Mouse (Mus musculus) midbrain, embryonic 14.5 days (tissue): Measurements from ENCODE around the gene Klhl3. TPM values are rescaled to one million over a fixed set of nuclear protein-coding genes. Genes with fewer than 3 reads are reported as not detected.
A peak's percentile ranks its signal among the peaks of the same experiment; 100 is the strongest.

Source experiments
- ATAC-seq: fragments of 200-750 bp; cut with Nextera tagmentation; 2 replicates; pipeline ENCODE4 v1.8.0; 2017; ENCODE audit warnings: moderate number of reproducible peaks, moderate library complexity; ENCODE audit not compliant: low FRiP score, low TSS enrichment
- DNase-seq: peaks from one replicate; pipeline ENCODE4 v3.0.0-alpha.2; 2015
- H3K27ac ChIP-seq: fragments of 300-500 bp; sonication (generic); replicated peaks from 2 replicates; pipeline ENCODE4 v1.5.1; 2014; ENCODE audit warnings: mild to moderate bottlenecking, low read depth, low read length, moderate library complexity
- H3K27me3 ChIP-seq: fragments of 300-500 bp; sonication (generic); 2 replicates; pipeline ENCODE4 v1.6.1; 2014; ENCODE audit warnings: low read length, control low read depth, mixed read lengths; ENCODE audit not compliant: control insufficient read depth, insufficient read depth
- H3K36me3 ChIP-seq: fragments of 300-500 bp; sonication (generic); 2 replicates; pipeline ENCODE4 v1.6.1; 2014; ENCODE audit warnings: low read length, control low read depth; ENCODE audit not compliant: control insufficient read depth, insufficient read depth
- H3K4me1 ChIP-seq: fragments of 300-500 bp; sonication (generic); 2 replicates; pipeline ENCODE4 v1.6.1; 2014; ENCODE audit warnings: mild to moderate bottlenecking, antibody characterized with exemption, low read length, control low read depth; ENCODE audit not compliant: control insufficient read depth, insufficient read depth
- H3K4me2 ChIP-seq: fragments of 300-500 bp; sonication (generic); 2 replicates; pipeline ENCODE4 v1.6.1; 2014; ENCODE audit warnings: mild to moderate bottlenecking, low read length, moderate library complexity
- H3K4me3 ChIP-seq: fragments of 300-500 bp; sonication (generic); replicated peaks from 2 replicates; pipeline ENCODE4 v1.5.1; 2014; ENCODE audit warnings: low read depth, low read length
- H3K9ac ChIP-seq: fragments of 300-500 bp; sonication (generic); replicated peaks from 2 replicates; pipeline ENCODE4 v1.6.1; 2014; ENCODE audit warnings: mild to moderate bottlenecking, low read length, moderate library complexity
- H3K9me3 ChIP-seq: fragments of 300-500 bp; sonication (generic); 2 replicates; pipeline ENCODE4 v1.6.1; 2016; ENCODE audit warnings: low read length, control low read depth, mixed read lengths; ENCODE audit not compliant: control insufficient read depth
- WGBS: fragments of 180-500 bp; shearing (Covaris S2); extraction: QIAGEN DNeasy Blood & Tissue Kit; methylation state at CpG from one replicate; pipeline ENCODE4 v1.1.7; 2014; 5-methylcytosine and 5-hydroxymethylcytosine counted together
- polyA plus RNA-seq: library from polyadenylated mRNA; unstranded; fragments of >200 nt; fragmentation: Nextera tagmentation; extraction: Ambion mirVana; gene quantifications from 2 replicates; pipeline ENCODE4 v1.2.1, GENCODE M21; 2014

Gene Klhl3
- polyA plus RNA-seq, 1 experiment from 2014 or later: 10.1 TPM

DNA sequence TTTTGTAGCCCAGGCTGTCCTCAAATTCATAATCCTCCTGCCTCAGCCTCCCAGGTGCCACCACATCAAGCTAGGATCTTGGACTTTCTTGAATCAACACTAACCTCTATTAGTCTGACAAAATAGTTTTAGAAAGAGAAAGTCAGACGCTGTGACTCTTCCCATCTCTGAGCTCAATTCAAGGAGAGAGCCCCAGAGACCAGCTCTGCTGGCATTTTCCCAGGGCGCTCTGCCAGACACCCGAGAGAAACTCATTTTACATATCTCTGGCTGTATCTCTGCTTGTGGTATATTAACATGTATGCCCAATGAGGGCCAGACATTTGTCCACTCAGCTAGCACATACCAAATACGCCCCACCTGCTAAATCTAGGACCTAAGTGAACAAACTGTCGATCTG, 35.0 kb downstream of the Klhl3 start:
- Histone ChIP-seq H3K4me3 (no peak overlapping the region), H3K4me1 (no peaks in the 10 kb centered on the region), H3K27ac (no peak overlapping the region), H3K9ac (no peak overlapping the region), H3K27me3 (no peaks in the 10 kb centered on the region), H3K9me3 (no peaks in the 10 kb centered on the region), H3K4me2 (no peak overlapping the region), H3K36me3 (peaks cover 4% of the 10 kb centered on the region; the same call in 1 of the 2 replicates)
- WGBS: 90% methylated on average over 5 of the region's 5 CpGs
- no peak for ATAC-seq
- DNase-seq: no peak

DNA sequence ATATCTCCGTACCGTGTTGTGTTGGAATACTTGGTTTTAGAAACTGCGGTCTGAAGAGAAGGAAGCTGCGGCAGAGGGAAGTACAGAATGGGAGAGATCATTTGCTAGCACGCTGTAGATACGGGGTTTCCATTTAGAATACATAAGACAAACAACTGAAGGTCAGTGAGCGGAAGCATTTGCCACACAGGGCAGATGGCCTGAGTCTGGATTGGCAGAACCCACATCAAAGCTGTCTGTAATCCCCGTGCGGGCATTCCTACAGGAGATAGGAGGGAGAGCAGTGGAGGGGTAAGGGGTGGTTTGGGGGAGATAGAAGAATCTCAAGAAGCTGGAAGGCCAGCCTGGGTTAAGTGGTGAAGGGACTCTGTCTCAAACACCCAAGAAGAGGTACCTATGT, 38.5 kb downstream of the Klhl3 start:
- Histone ChIP-seq H3K27ac (no peak overlapping the region), H3K4me1 (no peaks in the 10 kb centered on the region), H3K36me3 (0 out of 2 replicates have a peak, but pooled peaks cover 6% of the 10 kb centered on the region), H3K27me3 (no peaks in the 10 kb centered on the region), H3K9me3 (no peaks in the 10 kb centered on the region), H3K4me3 (no peak overlapping the region), H3K4me2 (no peak overlapping the region), H3K9ac (no peak overlapping the region)
- no peak for DNase-seq
- no peak for ATAC-seq
- WGBS: 88% methylated on average over 9 of the region's 9 CpGs

DNA sequence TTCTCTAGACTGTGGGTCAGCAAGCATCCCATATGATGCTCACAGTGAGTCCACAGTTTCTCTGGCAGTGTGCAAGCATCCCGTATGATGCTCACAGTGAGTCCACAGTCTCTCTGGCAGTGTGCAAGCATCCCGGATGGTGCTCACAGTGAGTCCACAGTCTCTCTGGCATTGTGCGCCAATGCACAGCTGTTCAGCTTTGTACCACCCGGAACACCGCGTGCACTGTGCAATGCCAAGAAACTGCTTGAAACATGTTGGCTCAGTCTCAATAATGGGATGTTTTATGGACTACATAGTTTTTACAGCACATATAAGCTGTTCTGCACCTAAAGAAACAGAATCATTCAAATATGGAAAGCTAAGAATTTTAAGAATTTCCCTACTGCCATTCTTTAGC, 38.9 kb downstream of the Klhl3 start:
- no peaks in the 10 kb centered on the region for H3K4me1 ChIP-seq
- 94% methylated on average over 6 of the region's 6 CpGs for WGBS
- H3K27me3 ChIP-seq: no peaks in the 10 kb centered on the region
- no peak overlapping the region for H3K9ac ChIP-seq
- no peak overlapping the region for H3K4me2 ChIP-seq
- ATAC-seq (no peak), DNase-seq (peak; percentile 5)
- no peak overlapping the region for H3K27ac ChIP-seq
- H3K36me3 ChIP-seq: 0 out of 2 replicates have a peak, but pooled peaks cover 6% of the 10 kb centered on the region
- no peaks in the 10 kb centered on the region for H3K9me3 ChIP-seq
- H3K4me3 ChIP-seq: no peak overlapping the region

DNA sequence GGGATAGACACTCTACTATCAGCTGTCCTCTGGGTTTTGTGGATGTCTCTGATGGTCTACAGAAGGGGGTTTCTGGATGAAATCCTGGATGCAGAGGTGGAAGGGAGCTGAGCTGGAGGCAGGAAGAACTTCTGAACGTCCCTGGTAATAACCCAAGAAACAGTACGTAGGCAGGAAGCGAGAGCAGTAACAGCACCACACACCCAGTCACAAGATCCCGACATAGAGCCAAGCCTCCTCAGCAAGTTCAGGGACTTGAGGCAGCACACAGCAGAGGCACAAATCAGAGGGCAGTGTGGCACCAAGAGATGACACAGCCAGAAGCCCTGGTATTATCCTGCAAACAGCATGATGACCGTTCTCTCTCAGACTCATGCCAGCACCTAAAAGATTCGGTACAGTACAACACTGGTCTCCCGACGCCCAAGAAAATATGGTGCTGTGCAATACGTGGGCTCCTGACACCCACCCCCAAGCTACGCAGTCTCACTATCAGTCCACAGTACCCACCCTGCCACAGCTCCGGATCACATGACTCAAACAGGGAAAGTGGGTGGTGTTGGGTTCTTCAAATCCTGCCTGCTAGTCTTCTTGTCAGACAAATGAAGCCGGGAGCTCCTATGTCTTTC, 40.0 kb downstream of the Klhl3 start:
- H3K36me3 ChIP-seq: 0 out of 2 replicates have a peak, but pooled peaks cover 6% of the 10 kb centered on the region
- H3K4me1 ChIP-seq: no peaks in the 10 kb centered on the region
- H3K9me3 ChIP-seq: no peaks in the 10 kb centered on the region
- ATAC-seq (no peak), DNase-seq (no peak)
- H3K9ac ChIP-seq: no peak overlapping the region
- no peaks in the 10 kb centered on the region for H3K27me3 ChIP-seq
- WGBS: 89% methylated on average over 12 of the region's 12 CpGs
- H3K27ac ChIP-seq: no peak overlapping the region
- no peak overlapping the region for H3K4me3 ChIP-seq
- no peak overlapping the region for H3K4me2 ChIP-seq

DNA sequence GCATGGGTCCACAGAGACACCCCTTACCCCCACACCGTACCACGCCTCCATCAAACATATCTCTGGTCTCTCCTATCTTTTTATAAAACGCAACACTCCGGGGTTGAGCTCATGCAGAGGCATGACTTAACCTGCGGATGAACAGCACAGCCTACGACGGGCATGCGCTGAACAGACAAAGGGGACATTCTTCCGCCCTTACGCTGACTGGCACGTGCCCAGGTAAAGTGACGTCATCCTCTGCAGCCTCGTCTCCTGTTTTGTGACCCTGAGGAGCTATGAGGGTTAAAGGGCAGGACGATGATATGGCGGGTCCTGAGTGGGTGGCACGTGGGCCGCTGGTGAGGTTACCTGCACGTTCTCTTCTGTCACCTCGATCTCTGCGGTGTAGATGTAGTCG, 42.2 kb downstream of the Klhl3 start:
- 92% methylated on average over 21 of the region's 21 CpGs for WGBS
- no peak overlapping the region for H3K4me3 ChIP-seq

DNA sequence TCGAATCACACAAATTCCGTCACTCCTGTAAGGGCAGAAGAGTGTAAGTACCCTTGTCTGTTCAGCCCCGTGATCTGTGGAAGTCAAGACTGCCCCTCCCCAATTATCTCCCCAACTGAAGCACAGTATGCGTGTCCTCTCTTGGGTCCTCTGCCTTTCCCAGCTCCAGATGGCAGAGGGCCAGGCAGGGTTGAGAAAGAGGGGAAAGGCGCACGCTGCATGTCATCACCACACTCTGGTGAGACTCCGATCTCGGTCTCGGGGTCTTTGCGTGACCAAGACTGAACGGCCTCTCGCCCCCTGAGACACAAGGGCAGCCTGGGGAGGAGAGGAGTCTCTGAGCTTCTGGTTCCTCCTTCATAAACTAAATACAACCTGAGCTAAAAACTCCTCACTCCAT, 42.9 kb downstream of the Klhl3 start:
- H3K9me3 ChIP-seq: no peaks in the 10 kb centered on the region
- no peak overlapping the region for H3K4me3 ChIP-seq
- 85% methylated on average over 12 of the region's 12 CpGs for WGBS
- DNase-seq (no peak), ATAC-seq (no peak)
- H3K36me3 ChIP-seq: 0 out of 2 replicates have a peak, but pooled peaks cover 6% of the 10 kb centered on the region
- H3K9ac ChIP-seq: no peak overlapping the region
- H3K27me3 ChIP-seq: no peaks in the 10 kb centered on the region
- H3K27ac ChIP-seq: no peak overlapping the region
- H3K4me2 ChIP-seq: no peak overlapping the region
- no peaks in the 10 kb centered on the region for H3K4me1 ChIP-seq

More for the DNA sequence above, 42.2 kb downstream of the Klhl3 start:
- Histone ChIP-seq H3K36me3 (0 out of 2 replicates have a peak, but pooled peaks cover 6% of the 10 kb centered on the region), H3K9me3 (no peaks in the 10 kb centered on the region), H3K9ac (no peak overlapping the region), H3K27me3 (no peaks in the 10 kb centered on the region), H3K4me2 (no peak overlapping the region), H3K27ac (no peak overlapping the region), H3K4me1 (no peaks in the 10 kb centered on the region)
- DNase-seq (no peak), ATAC-seq (no peak)

DNA sequence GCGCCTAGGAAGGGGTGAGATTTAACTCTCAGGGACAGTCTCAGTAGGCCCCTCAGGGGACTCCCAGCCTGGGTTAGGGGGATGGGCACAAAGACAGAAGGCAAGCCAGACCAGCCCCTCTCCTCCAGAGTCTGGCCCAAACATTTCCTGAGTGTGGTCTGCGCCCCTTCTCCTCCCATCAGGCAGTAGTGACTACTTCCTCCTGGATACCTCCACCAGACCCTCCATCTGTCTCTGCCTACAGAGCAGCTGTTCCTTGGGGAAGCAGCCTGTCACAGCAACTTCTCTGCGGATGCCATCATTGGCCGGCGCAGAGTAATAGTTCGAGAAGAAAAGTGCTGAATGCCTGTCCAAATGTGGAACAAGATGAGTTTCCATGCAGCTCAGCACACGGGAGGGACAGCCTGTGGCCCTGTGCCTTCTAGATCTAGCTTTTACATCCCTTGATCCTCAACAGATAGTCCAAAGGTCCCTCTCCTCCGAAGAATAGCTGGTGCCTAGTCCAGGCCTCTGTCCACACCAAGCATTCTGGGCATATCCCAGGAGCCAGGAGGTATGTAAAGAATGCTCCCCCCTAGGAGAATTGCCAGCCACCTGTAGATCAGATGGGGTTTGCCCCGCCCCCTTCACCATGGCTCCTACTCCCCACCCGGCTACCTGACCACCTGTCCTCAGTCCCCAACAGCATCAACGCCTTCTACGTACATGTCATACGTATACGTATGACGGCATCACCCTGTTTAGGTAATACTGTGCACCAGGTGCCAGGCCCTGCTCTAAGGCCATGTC, 44.8 kb downstream of the Klhl3 start:
- H3K27me3 ChIP-seq: no peaks in the 10 kb centered on the region
- 0 out of 2 replicates have a peak, but pooled peaks cover 6% of the 10 kb centered on the region for H3K36me3 ChIP-seq
- H3K4me2 ChIP-seq: no peak overlapping the region
- no peaks in the 10 kb centered on the region for H3K4me1 ChIP-seq
- no peaks in the 10 kb centered on the region for H3K9me3 ChIP-seq
- WGBS: 94% methylated on average over 15 of the region's 15 CpGs
- ATAC-seq (no peak), DNase-seq (no peak)
- H3K27ac ChIP-seq: no peak overlapping the region
- no peak overlapping the region for H3K4me3 ChIP-seq
- H3K9ac ChIP-seq: no peak overlapping the region

DNA sequence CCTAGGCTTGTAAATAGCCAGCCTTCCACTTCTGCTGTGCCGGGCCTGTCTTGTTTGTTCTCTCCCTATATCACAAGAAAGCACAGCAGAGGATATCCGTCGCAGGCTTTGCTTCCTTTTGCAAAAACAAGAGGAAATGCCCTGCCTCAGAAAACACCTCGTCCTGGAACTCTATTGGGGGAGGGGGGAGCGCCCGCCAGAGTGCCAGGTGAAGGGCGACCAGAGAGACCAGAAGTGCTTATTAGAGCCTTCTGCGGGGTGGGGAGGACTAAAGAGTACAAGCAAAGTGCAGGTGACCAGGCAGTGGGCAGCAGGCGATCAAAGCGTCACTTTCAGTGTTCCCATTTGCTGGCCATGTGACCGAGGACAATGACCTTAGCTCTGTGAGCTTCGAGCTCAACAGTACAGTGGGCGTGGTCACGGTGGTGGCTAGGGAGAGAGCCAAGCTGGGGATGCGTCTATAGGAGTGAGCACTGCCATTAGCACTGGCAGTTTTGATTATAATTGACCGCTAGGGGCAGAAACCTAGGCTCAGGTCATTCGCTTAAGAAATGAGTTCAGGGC, 45.8 kb downstream of the Klhl3 start:
- no peaks in the 10 kb centered on the region for H3K4me1 ChIP-seq
- no peaks in the 10 kb centered on the region for H3K27me3 ChIP-seq
- H3K4me2 ChIP-seq: no peak overlapping the region
- peak; percentile 39 for DNase-seq
- no peaks in the 10 kb centered on the region for H3K9me3 ChIP-seq
- no peak overlapping the region for H3K9ac ChIP-seq
- H3K36me3 ChIP-seq: peaks cover 14% of the 10 kb centered on the region
- no peak overlapping the region for H3K4me3 ChIP-seq
- no peak for ATAC-seq
- WGBS: 26% methylated on average over 17 of the region's 17 CpGs
- H3K27ac ChIP-seq: no peak overlapping the region
